Mouse (Mus musculus): Measurements from ENCODE around the gene Ppargc1a. TPM values are rescaled to one million over a fixed set of nuclear protein-coding genes. Genes with fewer than 3 reads are reported as not detected.

Gene Ppargc1a
- total and polyA plus RNA-seq, 3 experiments: not detected

GRCm38 (mm10) chr5:51541557-51541956, 26.0 kb downstream of the Ppargc1a start:
- peaks cover 21% of the 10 kb centered on the region for H3K9me3 ChIP-seq (replicated peaks; ENCODE audit: low read length)
- DNase-seq (ENCODE audit: extremely low read depth): no peak
- no peaks in the 10 kb centered on the region for H3K79me2 ChIP-seq (replicated peaks; ENCODE audit: control insufficient read depth, extremely low read depth, insufficient read depth, poor library complexity, severe bottlenecking)
- TF ChIP-seq RCOR1 (conservative IDR thresholded peaks at IDR 0.05; ENCODE audit: low read depth, low read length) (no peak), ZC3H11A (IDR thresholded peaks at IDR 0.05; ENCODE audit: low read depth, low read length) (no peak), USF1 (IDR thresholded peaks at IDR 0.05; ENCODE audit: low read depth, low read length) (no peak), E2F4 (IDR thresholded peaks at IDR 0.05; ENCODE audit: insufficient replicate concordance, low read depth, low read length) (no peak), CHD2 (IDR thresholded peaks at IDR 0.05; ENCODE audit: low read length) (no peak), MAX (IDR thresholded peaks at IDR 0.05; ENCODE audit: low read length) (no peak)
- no peak overlapping the region for H3K27ac ChIP-seq (ENCODE audit: insufficient read depth, low read depth)
- no peaks in the 10 kb centered on the region for H3K27me3 ChIP-seq (replicated peaks)
- in situ Hi-C loops (cut with MboI; ENCODE audit: low pct_ligation_motif_present, low pct_unique_long_range_greater_than_20kb, low sequenced_read_pairs): no loop called here
- no peak overlapping the region for H3K4me3 ChIP-seq (replicated peaks in 1 of 3; ENCODE audit: low read depth in 2 of 3, low read length in 2 of 3, poor library complexity in 1 of 3)
- H3K9ac ChIP-seq (ENCODE audit: insufficient read depth, low read depth): no peak overlapping the region
- no peak overlapping the region for H3K4me2 ChIP-seq (ENCODE audit: insufficient read depth, low read depth, poor library complexity, severe bottlenecking)
- H3K36me3 ChIP-seq (replicated peaks in 1 of 2; ENCODE audit: control insufficient read depth in 1 of 2, insufficient read depth in 1 of 2, low read length in 1 of 2): no peaks in the 10 kb centered on the region
- dilution Hi-C loops (cut with MboI; ENCODE audit: extremely low pct_ligation_motif_present, extremely low pct_unique_long_range_greater_than_20kb, low sequenced_read_pairs): no loop called here
- H3K4me1 ChIP-seq (ENCODE audit: control insufficient read depth in 1 of 2, insufficient read depth in 2 of 2): no peaks in the 10 kb centered on the region

- no peaks in the 10 kb centered on the region for H3K27me3 ChIP-seq (replicated peaks)
- no peak overlapping the region for H3K27ac ChIP-seq (ENCODE audit: insufficient read depth, low read depth)
- no peak overlapping the region for H3K4me3 ChIP-seq (replicated peaks in 1 of 3; ENCODE audit: low read depth in 2 of 3, low read length in 2 of 3, poor library complexity in 1 of 3)
- H3K4me1 ChIP-seq (ENCODE audit: control insufficient read depth in 1 of 2, insufficient read depth in 2 of 2): no peaks in the 10 kb centered on the region
- H3K9ac ChIP-seq (ENCODE audit: insufficient read depth, low read depth): no peak overlapping the region
- no peak for DNase-seq (ENCODE audit: extremely low read depth)
- in situ Hi-C loops (cut with MboI; ENCODE audit: low pct_ligation_motif_present, low pct_unique_long_range_greater_than_20kb, low sequenced_read_pairs) (no loop called here), dilution Hi-C loops (cut with MboI; ENCODE audit: extremely low pct_ligation_motif_present, extremely low pct_unique_long_range_greater_than_20kb, low sequenced_read_pairs) (no loop called here)
- H3K36me3 ChIP-seq (replicated peaks in 1 of 2; ENCODE audit: control insufficient read depth in 1 of 2, insufficient read depth in 1 of 2, low read length in 1 of 2): no peaks in the 10 kb centered on the region
- no peak for TF ChIP-seq RCOR1 (conservative IDR thresholded peaks at IDR 0.05; ENCODE audit: low read depth, low read length)
- no peak for TF ChIP-seq RAD21 (IDR thresholded peaks at IDR 0.05; ENCODE audit: low read depth, low read length)
- no peak for TF ChIP-seq EP300 (IDR thresholded peaks at IDR 0.05; ENCODE audit: low read length)
- no peak for TF ChIP-seq BHLHE40 (IDR thresholded peaks at IDR 0.05; ENCODE audit: low read depth, low read length)
- TF ChIP-seq E2F4 (IDR thresholded peaks at IDR 0.05; ENCODE audit: insufficient replicate concordance, low read depth, low read length): no peak
- no peak for TF ChIP-seq SMC3 (IDR thresholded peaks at IDR 0.05; ENCODE audit: low read depth, low read length)
- no peak for TF ChIP-seq ZC3H11A (IDR thresholded peaks at IDR 0.05; ENCODE audit: low read depth, low read length)
- TF ChIP-seq TBP (conservative IDR thresholded peaks at IDR 0.05; ENCODE audit: low read depth, low read length): no peak
- H3K4me2 ChIP-seq (ENCODE audit: insufficient read depth, low read depth, poor library complexity, severe bottlenecking): no peak overlapping the region
- no peaks in the 10 kb centered on the region for H3K79me2 ChIP-seq (replicated peaks; ENCODE audit: control insufficient read depth, extremely low read depth, insufficient read depth, poor library complexity, severe bottlenecking)
- peaks cover 22% of the 10 kb centered on the region for H3K9me3 ChIP-seq (replicated peaks; ENCODE audit: low read length)
Measured at GRCm38 (mm10) chr5:51540816-51541215, 26.7 kb downstream of the Ppargc1a start.

- in situ Hi-C loops (cut with MboI; ENCODE audit: low pct_ligation_motif_present, low pct_unique_long_range_greater_than_20kb, low sequenced_read_pairs): no loop called here
- Histone ChIP-seq H3K79me2 (replicated peaks; ENCODE audit: control insufficient read depth, extremely low read depth, insufficient read depth, poor library complexity, severe bottlenecking) (no peaks in the 10 kb centered on the region), H3K27me3 (replicated peaks) (no peaks in the 10 kb centered on the region), H3K36me3 (replicated peaks in 1 of 2; ENCODE audit: control insufficient read depth in 1 of 2, insufficient read depth in 1 of 2, low read length in 1 of 2) (no peaks in the 10 kb centered on the region), H3K4me2 (ENCODE audit: insufficient read depth, low read depth, poor library complexity, severe bottlenecking) (no peak overlapping the region), H3K27ac (ENCODE audit: insufficient read depth, low read depth) (no peak overlapping the region), H3K9me3 (replicated peaks; ENCODE audit: low read length) (peaks cover 23% of the 10 kb centered on the region), H3K4me1 (ENCODE audit: control insufficient read depth in 1 of 2, insufficient read depth in 2 of 2) (no peaks in the 10 kb centered on the region), H3K9ac (ENCODE audit: insufficient read depth, low read depth) (no peak overlapping the region), H3K4me3 (replicated peaks in 1 of 3; ENCODE audit: low read depth in 2 of 3, low read length in 2 of 3, poor library complexity in 1 of 3) (no peak overlapping the region)
- no peak for DNase-seq (ENCODE audit: extremely low read depth)
- dilution Hi-C loops (cut with MboI; ENCODE audit: extremely low pct_ligation_motif_present, extremely low pct_unique_long_range_greater_than_20kb, low sequenced_read_pairs): no loop called here
- TF ChIP-seq POLR2AphosphoS2 (IDR thresholded peaks at IDR 0.05; ENCODE audit: low read depth, low read length) (no peak), MAX (IDR thresholded peaks at IDR 0.05; ENCODE audit: low read length) (no peak), UBTF (IDR thresholded peaks at IDR 0.05; ENCODE audit: low read depth, low read length) (no peak), USF2 (conservative IDR thresholded peaks at IDR 0.05; ENCODE audit: low read depth, low read length) (no peak), NRF1 (IDR thresholded peaks at IDR 0.05; ENCODE audit: low read depth, low read length) (no peak), RCOR1 (conservative IDR thresholded peaks at IDR 0.05; ENCODE audit: low read depth, low read length) (no peak), CHD1 (IDR thresholded peaks at IDR 0.05; ENCODE audit: low read depth, low read length) (no peak)
Measured at GRCm38 (mm10) chr5:51539563-51539962, 28.0 kb downstream of the Ppargc1a start.

All from CH12.LX (cell line).